Mouse (Mus musculus): ENCODE results near the gene Rpp25. TPM values are rescaled to one million over a fixed set of nuclear protein-coding genes. Genes with fewer than 3 reads are reported as not detected.

Rpp25 gene
- total RNA-seq (2023; ENCODE audit: inconsistent age), result 0.36 to 0.48 TPM in 2 of 4 replicates, not detected in the others

GRCm38 (mm10) chr9:57503622-57504380, at the start of gene Rpp25:
Gene Rpp25, plus strand, starts transcription at chr9:57504026.

GRCm38 (mm10) chr9:57467896-57468549, 35.8 kb upstream of the Rpp25 start, which contains the start of gene Scamp5:
Gene Scamp5, minus strand, starts transcription at chr9:57468060.

GRCm38 (mm10) chr9:57521056-57521911, 17.5 kb downstream of the Rpp25 start, which contains the start of gene Cox5a:
Gene Cox5a, plus strand, starts transcription at chr9:57521274.

GRCm38 (mm10) chr9:57537044-57537727, 33.4 kb downstream of the Rpp25 start, which contains the start of gene Fam219b:
Gene Fam219b, plus strand, starts transcription at chr9:57537528.

GRCm38 (mm10) chr9:57552139-57552887, 48.5 kb downstream of the Rpp25 start, which contains the start of gene Mpi:
Gene Mpi, minus strand, starts transcription at chr9:57552763.

Other genes starting within 250 kb of the Rpp25 start
- gene 1700017B05Rik, start 241.4 kb upstream of the Rpp25 start, total RNA-seq (2023; ENCODE audit: inconsistent age), result 184 to 225 TPM (median 207 TPM) in 4 replicates
- gene Ppcdc, start 63.9 kb upstream of the Rpp25 start, total RNA-seq (2023; ENCODE audit: inconsistent age), result 69.4 to 80.2 TPM (median 74.0 TPM) in 4 replicates
- gene Scamp5, start 36.0 kb upstream of the Rpp25 start, total RNA-seq (2023; ENCODE audit: inconsistent age), result 0.16 to 0.90 TPM (median 0.38 TPM) in 3 of 4 replicates, not detected in the other
- 89.9 to 126 TPM (median 108 TPM) in 4 replicates for gene Cox5a, start 17.2 kb downstream of the Rpp25 start, total RNA-seq (2023; ENCODE audit: inconsistent age)
- 15.5 to 17.5 TPM (median 16.7 TPM) in 4 replicates for gene Fam219b, start 33.5 kb downstream of the Rpp25 start, total RNA-seq (2023; ENCODE audit: inconsistent age)
- 11.5 to 14.4 TPM (median 13.1 TPM) in 4 replicates for gene Mpi, start 48.7 kb downstream of the Rpp25 start, total RNA-seq (2023; ENCODE audit: inconsistent age)
- gene Scamp2, start 56.9 kb downstream of the Rpp25 start, total RNA-seq (2023; ENCODE audit: inconsistent age), result 118 to 122 TPM (median 121 TPM) in 4 replicates
- 81.7 to 91.7 TPM (median 88.2 TPM) in 4 replicates for gene Ulk3, start 85.4 kb downstream of the Rpp25 start, total RNA-seq (2023; ENCODE audit: inconsistent age)
- 0.96 TPM in 1 of 4 replicates, not detected in the others for gene Cplx3, start 102.3 kb downstream of the Rpp25 start, total RNA-seq (2023; ENCODE audit: inconsistent age)
- 0.39 to 0.90 TPM (median 0.57 TPM) in 4 replicates for gene Lman1l, start 116.7 kb downstream of the Rpp25 start, total RNA-seq (2023; ENCODE audit: inconsistent age)
- 558 to 628 TPM (median 613 TPM) in 4 replicates for gene Csk, start 149.6 kb downstream of the Rpp25 start, total RNA-seq (2023; ENCODE audit: inconsistent age)
- gene Cyp1a2, start 179.7 kb downstream of the Rpp25 start, total RNA-seq (2023; ENCODE audit: inconsistent age), result not detected in 4 replicates
- not detected in 4 replicates for gene Cyp1a1, start 183.9 kb downstream of the Rpp25 start, total RNA-seq (2023; ENCODE audit: inconsistent age)
- gene Edc3, start 204.5 kb downstream of the Rpp25 start, total RNA-seq (2023; ENCODE audit: inconsistent age), result 22.2 to 23.7 TPM (median 22.7 TPM) in 4 replicates

All from B cell, adult (primary cell).